Mouse (Mus musculus): ENCODE data around the gene Prkch. TPM values are rescaled to one million over a fixed set of nuclear protein-coding genes. Genes with fewer than 3 reads are reported as not detected.

Prkch gene
- polyA plus RNA-seq, 1 experiment from 2014 or later: 22.3 TPM

DNA sequence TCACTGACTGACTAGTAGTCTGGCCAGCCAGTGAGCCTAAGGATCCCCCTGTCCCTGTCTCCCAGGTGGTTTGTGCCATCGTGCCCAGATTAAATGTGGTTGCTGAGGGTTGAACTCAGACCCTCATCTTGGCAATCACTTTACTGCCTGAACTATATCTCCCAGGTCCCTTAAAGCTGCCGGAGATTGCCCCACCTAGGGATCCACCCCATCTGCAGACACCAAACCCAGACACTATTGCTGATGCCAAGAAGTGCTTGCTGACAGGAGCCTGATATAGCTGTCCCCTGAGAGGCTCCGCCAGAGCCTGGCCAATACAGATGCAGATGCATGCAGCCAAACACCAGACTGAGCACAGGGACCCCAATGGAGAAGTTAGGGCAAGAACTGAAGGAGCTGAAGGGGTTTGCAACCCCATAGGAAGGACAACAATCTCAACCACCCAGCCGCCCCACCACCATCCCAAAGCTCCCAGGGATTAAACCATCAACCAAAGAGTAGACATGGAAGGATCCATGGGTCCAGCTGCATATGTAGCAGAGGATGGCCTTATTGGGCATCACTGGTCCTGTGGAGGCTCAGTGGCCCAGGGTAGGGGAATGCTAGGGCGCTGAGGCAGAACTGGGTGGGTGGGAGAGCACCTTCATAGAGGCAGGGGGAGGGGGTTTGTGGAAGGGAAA lies 229.6 kb downstream of the Prkch start:
- no peaks in the 10 kb centered on the region for H3K9me3 ChIP-seq (ENCODE audit: control insufficient read depth, low read length)
- no peak overlapping the region for H3K27ac ChIP-seq (replicated peaks)
- no peaks in the 10 kb centered on the region for H3K4me1 ChIP-seq (replicated peaks; ENCODE audit: control insufficient read depth, insufficient read depth)
- no peak overlapping the region for H3K4me3 ChIP-seq (ENCODE audit: low read depth, low read length)
- H3K27me3 ChIP-seq (ENCODE audit: control insufficient read depth, insufficient read depth, low read length): no peaks in the 10 kb centered on the region
- TF ChIP-seq EP300 (optimal IDR thresholded peaks at IDR 0.05): no peak
- TF ChIP-seq CTCF (IDR thresholded peaks at IDR 0.05; ENCODE audit: low read depth): no peak
- no peak overlapping the region for H3K4me2 ChIP-seq (replicated peaks; ENCODE audit: low read depth)
- no peak overlapping the region for H3K9ac ChIP-seq (ENCODE audit: low read length)
- 91% methylated on average over 5 of the region's 5 CpGs for WGBS
- ATAC-seq (ENCODE audit: low FRiP score, low TSS enrichment) (no peak), DNase-seq (ENCODE audit: low spot score) (no peak)
- H3K36me3 ChIP-seq (ENCODE audit: control insufficient read depth, insufficient read depth, low read length): no peaks in the 10 kb centered on the region

DNA sequence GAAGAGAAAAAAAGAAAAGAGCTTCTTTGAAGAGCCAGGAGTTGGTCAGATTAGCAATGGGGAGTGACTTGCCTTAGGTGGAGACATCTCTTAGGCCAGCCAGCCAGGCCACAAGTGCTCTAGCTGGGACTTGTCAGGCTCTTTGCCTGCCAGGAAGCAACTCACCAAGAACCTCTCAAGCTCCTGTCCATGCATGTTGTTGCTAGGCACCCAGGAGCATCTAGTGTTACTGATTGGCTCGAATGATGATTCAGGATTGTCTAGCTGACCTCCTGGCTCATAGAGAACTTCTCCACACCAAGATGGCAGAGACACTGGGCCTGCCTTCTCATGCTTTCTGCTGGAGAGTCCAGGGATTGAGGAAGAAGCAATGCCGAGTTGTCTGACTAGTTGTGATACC lies 230.3 kb downstream of the Prkch start:
- no peaks in the 10 kb centered on the region for H3K9me3 ChIP-seq (ENCODE audit: control insufficient read depth, low read length)
- no peaks in the 10 kb centered on the region for H3K36me3 ChIP-seq (ENCODE audit: control insufficient read depth, insufficient read depth, low read length)
- H3K27me3 ChIP-seq (ENCODE audit: control insufficient read depth, insufficient read depth, low read length): no peaks in the 10 kb centered on the region
- no peak overlapping the region for H3K9ac ChIP-seq (ENCODE audit: low read length)
- WGBS: 77% methylated on average over 2 of the region's 2 CpGs
- no peak overlapping the region for H3K4me2 ChIP-seq (replicated peaks; ENCODE audit: low read depth)
- H3K4me3 ChIP-seq (ENCODE audit: low read depth, low read length): no peak overlapping the region
- TF ChIP-seq CTCF (IDR thresholded peaks at IDR 0.05; ENCODE audit: low read depth): no peak
- TF ChIP-seq EP300 (optimal IDR thresholded peaks at IDR 0.05): no peak
- no peak for ATAC-seq (ENCODE audit: low FRiP score, low TSS enrichment)
- H3K4me1 ChIP-seq (replicated peaks; ENCODE audit: control insufficient read depth, insufficient read depth): no peaks in the 10 kb centered on the region
- DNase-seq (ENCODE audit: low spot score): no peak
- H3K27ac ChIP-seq (replicated peaks): no peak overlapping the region

DNA sequence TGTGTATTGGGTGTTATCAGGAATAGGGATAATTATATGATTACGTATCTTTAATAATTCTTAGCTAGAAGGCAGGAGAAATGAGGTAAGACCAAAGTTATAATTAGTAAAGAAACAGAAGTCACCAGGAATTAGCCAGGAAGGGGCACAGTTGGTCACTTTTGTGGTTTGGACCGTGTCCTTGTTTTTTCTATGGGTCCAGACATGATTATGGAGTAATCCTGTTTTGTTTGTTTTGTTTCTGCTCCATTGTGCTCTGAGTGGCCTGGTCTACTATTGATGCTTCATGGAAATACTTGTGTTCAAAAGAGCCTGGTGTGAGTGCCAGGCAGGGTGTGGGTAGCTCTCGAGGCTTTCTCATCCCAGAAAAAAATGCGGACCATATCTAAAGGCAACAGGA lies 230.9 kb downstream of the Prkch start:
- H3K36me3 ChIP-seq (ENCODE audit: control insufficient read depth, insufficient read depth, low read length): no peaks in the 10 kb centered on the region
- no peaks in the 10 kb centered on the region for H3K4me1 ChIP-seq (replicated peaks; ENCODE audit: control insufficient read depth, insufficient read depth)
- H3K27me3 ChIP-seq (ENCODE audit: control insufficient read depth, insufficient read depth, low read length): no peaks in the 10 kb centered on the region
- ATAC-seq (ENCODE audit: low FRiP score, low TSS enrichment): no peak
- TF ChIP-seq EP300 (optimal IDR thresholded peaks at IDR 0.05) (no peak), CTCF (IDR thresholded peaks at IDR 0.05; ENCODE audit: low read depth) (no peak)
- H3K4me2 ChIP-seq (replicated peaks; ENCODE audit: low read depth): no peak overlapping the region
- no peaks in the 10 kb centered on the region for H3K9me3 ChIP-seq (ENCODE audit: control insufficient read depth, low read length)
- H3K27ac ChIP-seq (replicated peaks): no peak overlapping the region
- H3K9ac ChIP-seq (ENCODE audit: low read length): no peak overlapping the region
- 77% methylated on average over 4 of the region's 4 CpGs for WGBS
- no peak for DNase-seq (ENCODE audit: low spot score)
- H3K4me3 ChIP-seq (ENCODE audit: low read depth, low read length): no peak overlapping the region

DNA sequence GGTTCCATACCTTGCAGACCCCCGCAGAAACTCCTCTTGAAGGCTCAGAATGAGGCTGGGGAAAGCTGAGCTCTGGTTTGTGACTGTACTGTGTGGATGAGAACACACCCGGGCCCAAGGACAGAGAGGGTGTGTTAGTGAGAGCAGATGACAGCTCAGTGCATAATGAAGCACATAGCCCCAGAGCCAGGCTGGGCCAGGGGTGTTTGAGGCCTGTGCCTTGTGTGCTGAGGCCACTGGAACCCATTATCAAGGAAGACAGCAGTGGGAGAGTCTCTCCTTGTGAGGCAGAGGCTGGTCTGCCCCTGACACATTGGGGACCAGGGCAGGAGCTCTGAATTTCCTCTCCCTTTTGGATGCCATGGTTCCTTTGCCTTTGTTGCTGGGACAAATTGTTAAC lies 231.3 kb downstream of the Prkch start:
- Histone ChIP-seq H3K9ac (ENCODE audit: low read length) (no peak overlapping the region), H3K9me3 (ENCODE audit: control insufficient read depth, low read length) (no peaks in the 10 kb centered on the region), H3K27ac (replicated peaks) (no peak overlapping the region), H3K4me1 (replicated peaks; ENCODE audit: control insufficient read depth, insufficient read depth) (no peaks in the 10 kb centered on the region), H3K4me3 (ENCODE audit: low read depth, low read length) (no peak overlapping the region), H3K36me3 (ENCODE audit: control insufficient read depth, insufficient read depth, low read length) (no peaks in the 10 kb centered on the region), H3K4me2 (replicated peaks; ENCODE audit: low read depth) (no peak overlapping the region), H3K27me3 (ENCODE audit: control insufficient read depth, insufficient read depth, low read length) (no peaks in the 10 kb centered on the region)
- ATAC-seq (ENCODE audit: low FRiP score, low TSS enrichment): no peak
- DNase-seq (ENCODE audit: low spot score): no peak
- TF ChIP-seq EP300 (optimal IDR thresholded peaks at IDR 0.05) (no peak), CTCF (IDR thresholded peaks at IDR 0.05; ENCODE audit: low read depth) (no peak)
- 67% methylated on average over 2 of the region's 2 CpGs for WGBS

- H3K4me1 ChIP-seq (replicated peaks; ENCODE audit: control insufficient read depth, insufficient read depth): no peaks in the 10 kb centered on the region
- H3K9me3 ChIP-seq (ENCODE audit: control insufficient read depth, low read length): no peaks in the 10 kb centered on the region
- DNase-seq (ENCODE audit: low spot score): no peak
- H3K27ac ChIP-seq (replicated peaks): no peak overlapping the region
- no peak overlapping the region for H3K4me3 ChIP-seq (ENCODE audit: low read depth, low read length)
- H3K27me3 ChIP-seq (ENCODE audit: control insufficient read depth, insufficient read depth, low read length): no peaks in the 10 kb centered on the region
- ATAC-seq (ENCODE audit: low FRiP score, low TSS enrichment): no peak
- WGBS: 83% methylated on average over 1 of the region's 1 CpGs
- TF ChIP-seq CTCF (IDR thresholded peaks at IDR 0.05; ENCODE audit: low read depth) (no peak), EP300 (optimal IDR thresholded peaks at IDR 0.05) (no peak)
- no peak overlapping the region for H3K4me2 ChIP-seq (replicated peaks; ENCODE audit: low read depth)
- no peak overlapping the region for H3K9ac ChIP-seq (ENCODE audit: low read length)
- no peaks in the 10 kb centered on the region for H3K36me3 ChIP-seq (ENCODE audit: control insufficient read depth, insufficient read depth, low read length)
Measured at GRCm38 (mm10) chr12:73816866-73817265, 232.3 kb downstream of the Prkch start.

GRCm38 (mm10) chr12:73818801-73819200 lies 234.2 kb downstream of the Prkch start:
- Histone ChIP-seq H3K4me2 (replicated peaks; ENCODE audit: low read depth) (no peak overlapping the region), H3K27ac (replicated peaks) (no peak overlapping the region), H3K9me3 (ENCODE audit: control insufficient read depth, low read length) (no peaks in the 10 kb centered on the region), H3K4me1 (replicated peaks; ENCODE audit: control insufficient read depth, insufficient read depth) (no peaks in the 10 kb centered on the region), H3K36me3 (ENCODE audit: control insufficient read depth, insufficient read depth, low read length) (no peaks in the 10 kb centered on the region), H3K27me3 (ENCODE audit: control insufficient read depth, insufficient read depth, low read length) (no peaks in the 10 kb centered on the region), H3K4me3 (ENCODE audit: low read depth, low read length) (no peak overlapping the region), H3K9ac (ENCODE audit: low read length) (no peak overlapping the region)
- TF ChIP-seq EP300 (optimal IDR thresholded peaks at IDR 0.05) (no peak), CTCF (IDR thresholded peaks at IDR 0.05; ENCODE audit: low read depth) (no peak)
- DNase-seq (ENCODE audit: low spot score) (no peak), ATAC-seq (ENCODE audit: low FRiP score, low TSS enrichment) (no peak)
- 68% methylated on average over 1 of the region's 1 CpGs for WGBS

All from stomach, postnatal 0 days (tissue).